Mouse (Mus musculus) megakaryocyte, embryonic 14.5 days (primary cell): ENCODE measurements around the gene Prelid3b. TPM values are rescaled to one million over a fixed set of nuclear protein-coding genes. Genes with fewer than 3 reads are reported as not detected.

Source experiments
- H3K27me3 ChIP-seq: replicated peaks from 2 replicates; pipeline ENCODE3; 2012; ENCODE audit warnings: inconsistent platforms
- H3K36me3 ChIP-seq: replicated peaks from 2 replicates; pipeline ENCODE3; 2012; ENCODE audit warnings: low read length, inconsistent platforms, mixed read lengths
- H3K4me1 ChIP-seq: 2 replicates; pipeline ENCODE4 v1.6.1; 2012; ENCODE audit warnings: inconsistent platforms
- H3K4me3 ChIP-seq: replicated peaks from 2 replicates; pipeline ENCODE3; 2012; ENCODE audit warnings: moderate library complexity, mild to moderate bottlenecking, inconsistent platforms
- H3K9me3 ChIP-seq: 2 replicates; pipeline ENCODE4 v1.6.1; 2012; ENCODE audit warnings: inconsistent platforms
- FLI1 ChIP-seq: IDR thresholded peaks from 2 replicates; pipeline ENCODE4 v1.6.1; 2012; ENCODE audit warnings: low read length, inconsistent platforms, mixed read lengths
- GATA1 ChIP-seq: IDR thresholded peaks from 3 replicates; pipeline ENCODE4 v1.6.1; 2012; ENCODE audit warnings: mixed read lengths, low read length, inconsistent platforms, borderline replicate concordance
- polyA plus RNA-seq: library from polyadenylated mRNA; stranded (reverse); fragments of >175 nt; gene quantifications from 2 replicates; pipeline ENCODE4 v1.2.3, GENCODE M21; 2012; ENCODE audit warnings: low replicate concordance; ENCODE audit not compliant: insufficient read depth

Gene Prelid3b
- polyA plus RNA-seq, 1 experiment = 30.0 TPM

DNA sequence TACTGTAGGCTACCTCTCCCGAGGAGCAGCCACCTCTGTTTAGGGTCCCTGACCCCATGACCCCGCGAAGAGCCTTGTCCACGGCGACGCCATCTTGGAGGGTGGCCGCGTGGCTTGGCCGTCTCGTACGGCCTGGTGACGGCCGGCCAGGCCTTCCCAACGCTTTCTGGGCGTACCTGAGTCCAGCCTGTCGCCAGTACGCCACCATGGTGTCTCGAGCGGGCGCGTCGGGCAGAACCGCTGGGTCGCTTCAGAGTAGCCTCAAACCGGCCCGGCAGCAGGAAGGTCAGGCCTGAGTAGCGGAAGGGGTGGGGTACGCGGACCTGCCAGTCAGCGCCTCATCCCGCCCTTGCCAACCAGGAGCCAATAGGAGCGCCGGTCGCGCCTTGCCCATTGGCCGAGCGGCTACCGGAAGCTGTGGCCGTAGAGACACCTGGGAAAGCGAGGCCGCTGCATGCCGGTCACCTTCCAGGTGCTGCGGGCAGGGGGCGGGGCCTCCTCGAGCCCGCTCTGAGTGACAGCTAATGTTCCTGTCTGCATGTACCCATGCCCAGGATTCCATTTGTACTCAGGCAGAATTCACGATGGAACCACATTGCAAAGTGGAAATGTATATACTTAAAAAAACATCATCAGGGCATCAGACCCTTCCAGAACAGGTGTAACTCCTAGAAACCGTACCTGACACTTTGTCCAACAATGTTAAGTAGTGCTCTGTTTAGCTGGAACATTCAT is 8.9 kb downstream of the Prelid3b start, which contains the start of gene Atp5e:
TSS of gene Atp5e (minus strand) at position 317 of the 735 bp plus-strand sequence.
- H3K27me3 ChIP-seq = no peaks in the 10 kb centered on the region
- H3K4me1 ChIP-seq = peaks cover 70% of the 10 kb centered on the region
- peaks cover 81% of the 10 kb centered on the region for H3K36me3 ChIP-seq
- TF ChIP-seq FLI1 (no peak), GATA1 (no peak)
- H3K4me3 ChIP-seq = peak within 1 kb of the TSS; percentile 94
- H3K9me3 ChIP-seq = no peaks in the 10 kb centered on the region

DNA sequence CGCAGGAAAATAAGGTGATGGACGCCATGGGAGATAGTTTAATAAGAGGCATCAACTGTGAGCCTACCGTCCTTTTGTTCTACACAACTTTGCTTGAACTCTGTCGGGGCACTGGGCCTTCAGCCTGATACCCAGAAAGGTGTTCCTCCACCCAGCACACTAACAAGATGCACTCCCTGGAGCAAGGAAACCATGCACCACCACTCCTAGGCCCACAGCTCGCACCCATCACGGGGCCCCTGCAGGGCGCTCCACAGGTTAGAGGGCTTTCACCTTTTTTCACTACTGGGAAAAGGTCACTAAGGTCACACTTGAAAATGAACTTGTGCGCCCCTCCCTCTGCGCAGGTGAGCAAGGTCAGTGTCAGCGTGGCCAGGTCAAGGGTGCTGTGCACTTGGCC is 9.5 kb downstream of the Prelid3b start:
- no peaks in the 10 kb centered on the region for H3K9me3 ChIP-seq
- H3K4me1 ChIP-seq = peaks cover 70% of the 10 kb centered on the region
- no peak for TF ChIP-seq GATA1
- no peak for TF ChIP-seq FLI1
- H3K4me3 ChIP-seq = peak overlapping the region; percentile 94
- H3K36me3 ChIP-seq = peaks cover 81% of the 10 kb centered on the region
- no peaks in the 10 kb centered on the region for H3K27me3 ChIP-seq

DNA sequence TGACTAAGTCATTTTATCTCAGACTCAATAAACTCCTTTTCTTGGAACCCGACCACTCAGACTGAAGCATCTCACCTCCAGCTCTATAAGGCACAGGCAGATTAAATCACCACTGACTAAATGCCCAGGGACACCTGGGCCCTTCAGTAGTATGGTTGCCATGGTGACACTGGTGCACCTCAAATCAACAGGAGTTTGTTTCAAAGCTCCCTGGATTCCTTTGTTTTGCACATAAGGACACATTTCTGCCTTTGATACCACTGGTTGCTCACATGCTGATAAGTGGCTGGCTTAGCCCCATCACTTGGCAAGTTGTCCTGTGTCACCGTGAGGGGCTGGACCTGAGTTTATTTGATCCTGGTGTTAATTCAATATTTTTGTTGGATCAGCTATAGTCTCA is 13.5 kb downstream of the Prelid3b start:
- Histone ChIP-seq H3K4me1 (peaks cover 80% of the 10 kb centered on the region), H3K4me3 (no peak overlapping the region), H3K27me3 (no peaks in the 10 kb centered on the region), H3K36me3 (peaks cover 83% of the 10 kb centered on the region), H3K9me3 (no peaks in the 10 kb centered on the region)
- no peak for TF ChIP-seq FLI1
- no peak for TF ChIP-seq GATA1

DNA sequence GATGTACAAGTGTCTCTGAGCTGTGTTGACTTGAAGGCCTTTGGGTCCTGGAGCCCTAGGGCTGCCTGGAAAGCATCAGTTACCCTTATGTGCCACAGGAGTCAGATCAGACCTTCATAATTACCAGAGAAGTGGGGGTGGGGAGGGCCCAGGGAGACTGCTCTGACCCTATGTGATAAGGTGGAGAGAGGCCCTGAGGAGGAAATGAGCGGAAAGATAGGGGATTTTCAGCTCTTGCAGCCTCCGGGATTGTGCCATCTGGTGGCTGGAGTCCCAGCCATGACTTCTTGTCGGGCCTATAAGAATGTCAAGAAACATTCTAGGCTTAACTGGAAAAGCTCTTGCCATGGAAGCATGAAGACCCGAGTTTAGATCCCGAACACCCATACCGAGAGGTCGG is 19.2 kb downstream of the Prelid3b start:
- Histone ChIP-seq H3K9me3 (no peaks in the 10 kb centered on the region), H3K4me1 (peaks cover 85% of the 10 kb centered on the region), H3K36me3 (peaks cover 67% of the 10 kb centered on the region), H3K27me3 (no peaks in the 10 kb centered on the region), H3K4me3 (peak overlapping the region; percentile 91)
- TF ChIP-seq FLI1 (no peak), GATA1 (peak; percentile 66; the same call in 1 of the 3 replicates)

DNA sequence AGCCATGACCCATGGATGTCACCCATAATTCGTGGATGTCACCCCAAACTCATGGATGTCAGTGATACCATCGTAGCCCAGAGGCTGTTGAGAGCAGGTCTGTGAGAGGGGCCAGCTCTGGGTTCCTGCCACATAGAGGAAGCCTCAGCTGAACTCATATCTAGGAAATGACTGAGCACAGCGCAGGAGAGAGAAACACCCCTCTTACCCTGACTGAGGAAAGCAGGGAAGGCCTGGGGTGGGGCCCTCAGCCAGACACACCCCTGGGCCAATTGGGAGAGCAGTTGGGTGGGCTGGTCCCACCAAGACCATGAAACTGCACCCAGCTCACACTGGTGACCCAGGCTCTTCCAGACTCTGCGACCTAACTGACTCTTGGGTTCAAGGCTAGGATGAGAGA is 22.5 kb downstream of the Prelid3b start, which contains the start of gene Tubb1:
TSS of gene Tubb1 (plus strand) at position 343 of the 400 bp plus-strand sequence.
- H3K9me3 ChIP-seq = no peaks in the 10 kb centered on the region
- H3K27me3 ChIP-seq = no peaks in the 10 kb centered on the region
- H3K4me1 ChIP-seq = peaks cover 87% of the 10 kb centered on the region
- H3K4me3 ChIP-seq = peak within 1 kb of the TSS; percentile 93
- H3K36me3 ChIP-seq = peaks cover 33% of the 10 kb centered on the region
- TF ChIP-seq GATA1 (no peak), FLI1 (no peak)

DNA sequence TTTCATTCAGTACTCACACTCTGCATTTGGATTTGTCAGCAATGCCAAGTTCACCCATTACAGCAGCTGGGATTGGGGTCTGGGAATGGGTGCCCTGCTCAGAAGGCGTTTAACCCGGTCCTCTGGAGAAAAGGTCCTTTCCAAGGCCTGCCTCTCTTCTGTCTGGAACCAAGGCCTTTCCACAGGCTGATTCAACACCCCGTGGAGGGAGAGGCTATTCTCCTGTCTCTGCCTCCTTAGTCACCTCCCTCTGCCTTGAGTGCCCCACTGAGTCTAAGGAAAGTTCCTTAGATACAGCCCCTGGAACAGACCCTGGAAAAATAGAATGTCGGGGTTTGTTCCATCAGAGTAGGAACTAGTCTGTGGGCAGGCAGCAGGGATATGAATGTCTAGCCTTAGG is 24.5 kb downstream of the Prelid3b start:
- Histone ChIP-seq H3K27me3 (no peaks in the 10 kb centered on the region), H3K36me3 (peaks cover 14% of the 10 kb centered on the region), H3K9me3 (no peaks in the 10 kb centered on the region), H3K4me3 (no peak overlapping the region), H3K4me1 (peaks cover 87% of the 10 kb centered on the region)
- TF ChIP-seq FLI1 (no peak), GATA1 (no peak)

DNA sequence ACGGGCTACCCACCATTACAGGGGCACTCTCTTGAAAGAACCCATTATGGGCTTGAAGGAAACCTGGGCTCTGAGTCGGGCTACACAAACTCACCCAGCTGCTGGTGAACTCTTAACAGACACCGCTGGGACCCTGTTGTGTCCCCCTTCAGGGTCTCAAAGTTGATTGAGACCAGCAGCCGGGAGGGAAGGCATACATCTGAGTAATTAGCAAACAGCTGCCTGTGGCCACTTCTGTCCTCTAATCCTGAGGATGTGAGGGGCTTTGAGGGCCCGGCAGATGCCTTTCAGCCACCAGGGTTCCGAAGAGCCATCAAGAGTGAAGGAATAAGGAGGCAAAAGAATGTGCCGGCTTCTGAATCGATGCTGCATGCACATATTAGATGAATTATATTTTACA is 26.0 kb downstream of the Prelid3b start:
- H3K9me3 ChIP-seq = no peaks in the 10 kb centered on the region
- no peak for TF ChIP-seq FLI1
- peaks cover 91% of the 10 kb centered on the region for H3K4me1 ChIP-seq
- H3K4me3 ChIP-seq = no peak overlapping the region
- no peaks in the 10 kb centered on the region for H3K27me3 ChIP-seq
- H3K36me3 ChIP-seq = peaks cover 3% of the 10 kb centered on the region

DNA sequence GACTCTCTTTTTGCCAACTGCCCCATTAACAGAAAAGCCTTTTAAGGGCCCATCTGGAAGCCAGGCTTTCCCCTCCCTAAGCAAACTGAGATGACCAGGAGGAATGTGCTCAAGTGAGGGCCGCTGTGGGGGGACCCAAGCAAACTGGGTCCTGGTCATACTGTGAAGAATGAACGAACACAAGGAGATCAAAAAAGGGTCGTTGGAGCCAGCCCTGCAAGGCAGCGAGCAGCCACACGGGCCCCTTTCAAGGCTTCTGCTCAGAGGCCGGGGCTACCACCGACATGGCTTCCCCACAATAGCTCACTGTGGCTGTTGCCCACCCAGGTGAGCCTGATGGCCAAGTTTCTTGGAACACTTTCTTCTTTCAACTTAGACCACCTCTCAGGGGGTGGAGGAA is 26.4 kb downstream of the Prelid3b start:
- Histone ChIP-seq H3K4me1 (peaks cover 92% of the 10 kb centered on the region), H3K27me3 (no peaks in the 10 kb centered on the region), H3K9me3 (no peaks in the 10 kb centered on the region), H3K36me3 (no peaks in the 10 kb centered on the region), H3K4me3 (no peak overlapping the region)
- TF ChIP-seq FLI1 = no peak
- no peak for TF ChIP-seq GATA1

DNA sequence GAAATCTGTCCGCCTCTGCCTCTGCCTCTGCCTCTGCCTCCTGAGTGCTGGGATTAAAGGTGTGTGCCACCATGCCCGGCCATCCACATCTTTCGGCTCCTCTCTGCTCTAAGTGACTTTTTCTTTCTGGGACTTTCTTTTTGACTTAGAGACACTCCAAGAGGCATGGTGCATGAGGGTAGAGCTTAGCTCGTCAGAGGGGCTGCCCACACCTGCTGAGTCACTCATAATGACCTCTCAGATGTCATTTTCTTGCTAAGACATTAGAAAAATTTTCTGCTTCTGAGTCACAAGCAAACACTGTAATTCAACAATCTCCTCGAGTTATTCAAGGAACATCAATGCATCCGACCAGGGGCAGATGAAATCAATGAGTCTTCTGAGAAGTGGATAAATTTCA is 27.9 kb downstream of the Prelid3b start:
- H3K27me3 ChIP-seq = no peaks in the 10 kb centered on the region

DNA sequence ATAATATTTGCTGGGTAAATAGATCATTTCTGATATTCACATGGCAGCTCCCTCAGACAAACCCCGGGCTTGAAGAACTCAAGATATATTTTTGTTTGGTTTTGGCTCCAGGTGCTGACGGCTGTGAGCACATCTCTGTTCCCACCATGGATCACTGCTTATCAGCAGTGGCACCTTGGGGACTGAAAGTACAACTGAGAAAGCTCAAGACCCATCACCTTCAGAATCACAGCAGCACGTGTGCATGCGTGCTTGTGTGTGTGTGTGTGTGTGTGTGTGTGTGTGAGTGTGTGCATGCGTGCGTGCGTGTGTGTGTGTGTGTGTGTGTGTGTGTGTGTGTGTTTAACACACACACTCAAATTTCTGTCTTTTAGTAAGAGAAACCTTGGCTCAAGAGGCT is 28.5 kb downstream of the Prelid3b start:
- Histone ChIP-seq H3K9me3 (no peaks in the 10 kb centered on the region), H3K27me3 (no peaks in the 10 kb centered on the region), H3K36me3 (no peaks in the 10 kb centered on the region), H3K4me1 (peaks cover 91% of the 10 kb centered on the region), H3K4me3 (no peak overlapping the region)
- TF ChIP-seq FLI1 (no peak), GATA1 (no peak)

More for the DNA sequence above, 27.9 kb downstream of the Prelid3b start:
- Histone ChIP-seq H3K36me3 (no peaks in the 10 kb centered on the region), H3K4me3 (no peak overlapping the region), H3K4me1 (peaks cover 91% of the 10 kb centered on the region), H3K9me3 (no peaks in the 10 kb centered on the region)
- TF ChIP-seq FLI1 (no peak), GATA1 (no peak)

DNA sequence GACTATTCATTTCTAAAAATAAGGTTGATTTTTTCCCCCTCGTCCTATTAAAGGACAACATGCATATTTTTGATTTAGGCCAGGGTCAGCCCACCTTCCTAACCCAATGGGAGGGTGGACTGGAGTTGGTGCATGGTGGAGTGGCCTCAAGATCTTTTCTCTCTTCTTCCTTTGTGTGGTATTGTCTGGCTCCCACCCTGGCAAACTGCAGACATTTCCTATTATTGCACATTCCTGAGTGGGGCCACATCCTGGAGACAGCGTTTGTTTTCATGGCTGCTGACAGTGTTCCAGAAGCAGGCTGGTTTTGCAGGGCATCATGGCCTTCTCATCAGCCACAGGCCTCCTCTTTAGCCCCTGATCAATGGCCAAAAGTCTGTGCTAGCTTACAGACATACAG is 29.8 kb downstream of the Prelid3b start:
- Histone ChIP-seq H3K9me3 (no peaks in the 10 kb centered on the region), H3K27me3 (no peaks in the 10 kb centered on the region), H3K4me1 (peaks cover 91% of the 10 kb centered on the region), H3K4me3 (peak overlapping the region; percentile 38), H3K36me3 (peaks cover under 1% of the 10 kb centered on the region)
- TF ChIP-seq FLI1 = no peak
- TF ChIP-seq GATA1 = no peak
